Mouse (Mus musculus) kidney, embryonic 15.5 days (tissue): ENCODE results near the gene Spem1. TPM values are rescaled to one million over a fixed set of nuclear protein-coding genes. Genes with fewer than 3 reads are reported as not detected.
"Not testable (repeated sequence)": the region's sequence is repeated elsewhere in the genome, so short reads cannot be mapped to it uniquely, and the experiment has no call there.

Experiments
- ATAC-seq: fragments of 200-750 bp; cut with Nextera tagmentation; replicated peaks from 2 replicates; pipeline ENCODE4 v1.8.0; 2017; ENCODE audit warnings: moderate TSS enrichment; ENCODE audit not compliant: low FRiP score
- H3K27ac ChIP-seq: fragments of 300-500 bp; sonication (generic); 2 replicates; pipeline ENCODE4 v1.5.1; 2015; ENCODE audit warnings: mild to moderate bottlenecking, inconsistent platforms
- H3K27me3 ChIP-seq: fragments of 300-500 bp; sonication (generic); 2 replicates; pipeline ENCODE4 v1.6.1; 2015; ENCODE audit warnings: inconsistent platforms
- H3K36me3 ChIP-seq: fragments of 300-500 bp; sonication (generic); 2 replicates; pipeline ENCODE4 v1.6.1; 2015; ENCODE audit warnings: inconsistent platforms
- H3K4me1 ChIP-seq: fragments of 300-500 bp; sonication (generic); 2 replicates; pipeline ENCODE4 v1.6.1; 2015; ENCODE audit warnings: inconsistent platforms
- H3K4me2 ChIP-seq: fragments of 300-500 bp; sonication (generic); 2 replicates; pipeline ENCODE4 v1.6.1; 2015; ENCODE audit warnings: moderate library complexity, mild to moderate bottlenecking, inconsistent platforms
- H3K4me3 ChIP-seq: fragments of 300-500 bp; sonication (generic); replicated peaks from 2 replicates; pipeline ENCODE4 v1.5.1; 2015; ENCODE audit warnings: mild to moderate bottlenecking, inconsistent platforms
- H3K9ac ChIP-seq: fragments of 300-500 bp; sonication (generic); 2 replicates; pipeline ENCODE4 v1.6.1; 2015; ENCODE audit warnings: mild to moderate bottlenecking, inconsistent platforms
- H3K9me3 ChIP-seq: fragments of 300-500 bp; sonication (generic); replicated peaks from 2 replicates; pipeline ENCODE4 v1.6.1; 2016; ENCODE audit warnings: inconsistent platforms
- WGBS: fragments of 180-500 bp; shearing (Covaris S2); methylation state at CpG from one replicate; pipeline ENCODE4 v1.1.7; 2015; ENCODE audit warnings: mixed read lengths; 5-methylcytosine and 5-hydroxymethylcytosine counted together
- polyA plus RNA-seq: library from polyadenylated mRNA; unstranded; fragments of >200 nt; fragmentation: Nextera tagmentation; extraction: Ambion mirVana; gene quantifications from 2 replicates; pipeline ENCODE4 v1.2.1, GENCODE M21; 2015

Spem1 gene
- 0.14 and 0.32 TPM in 2 replicates for polyA plus RNA-seq

DNA sequence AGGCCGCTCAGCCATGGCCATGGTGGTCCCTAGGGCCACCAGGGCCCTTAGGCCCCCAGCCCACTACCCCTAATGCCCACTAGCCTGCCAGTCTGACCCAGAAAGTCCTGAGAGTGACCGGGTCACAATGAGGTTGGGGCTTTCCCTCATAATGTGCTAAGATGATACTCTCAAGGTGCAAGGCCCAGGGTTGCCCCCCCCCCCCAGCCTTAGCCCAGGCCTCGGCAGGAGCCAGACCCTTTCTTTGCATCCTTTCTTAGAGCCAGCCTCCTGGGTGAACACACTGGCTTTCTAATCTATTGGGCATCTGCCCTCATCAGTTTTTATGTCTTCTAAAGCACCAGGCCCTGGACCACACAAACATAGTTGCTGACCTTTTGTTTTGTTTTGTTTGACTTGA is at the start of gene Spem1:
Gene Spem1, minus strand, starts transcription at position 101 of the 400 bp plus-strand sequence.
- no peak within 1 kb of the TSS for H3K4me2 ChIP-seq
- no peaks in the 10 kb centered on the region for H3K27me3 ChIP-seq
- H3K9ac ChIP-seq, result no peak within 1 kb of the TSS
- no peaks in the 10 kb centered on the region for H3K4me1 ChIP-seq
- no peak within 1 kb of the TSS for H3K4me3 ChIP-seq
- no peak for ATAC-seq
- 0 out of 2 replicates have a peak, but pooled peaks cover 4% of the 10 kb centered on the region for H3K9me3 ChIP-seq
- H3K36me3 ChIP-seq, result peaks cover 30% of the 10 kb centered on the region
- 84% methylated on average over 3 of the region's 3 CpGs for WGBS
- no peak within 1 kb of the TSS for H3K27ac ChIP-seq

DNA sequence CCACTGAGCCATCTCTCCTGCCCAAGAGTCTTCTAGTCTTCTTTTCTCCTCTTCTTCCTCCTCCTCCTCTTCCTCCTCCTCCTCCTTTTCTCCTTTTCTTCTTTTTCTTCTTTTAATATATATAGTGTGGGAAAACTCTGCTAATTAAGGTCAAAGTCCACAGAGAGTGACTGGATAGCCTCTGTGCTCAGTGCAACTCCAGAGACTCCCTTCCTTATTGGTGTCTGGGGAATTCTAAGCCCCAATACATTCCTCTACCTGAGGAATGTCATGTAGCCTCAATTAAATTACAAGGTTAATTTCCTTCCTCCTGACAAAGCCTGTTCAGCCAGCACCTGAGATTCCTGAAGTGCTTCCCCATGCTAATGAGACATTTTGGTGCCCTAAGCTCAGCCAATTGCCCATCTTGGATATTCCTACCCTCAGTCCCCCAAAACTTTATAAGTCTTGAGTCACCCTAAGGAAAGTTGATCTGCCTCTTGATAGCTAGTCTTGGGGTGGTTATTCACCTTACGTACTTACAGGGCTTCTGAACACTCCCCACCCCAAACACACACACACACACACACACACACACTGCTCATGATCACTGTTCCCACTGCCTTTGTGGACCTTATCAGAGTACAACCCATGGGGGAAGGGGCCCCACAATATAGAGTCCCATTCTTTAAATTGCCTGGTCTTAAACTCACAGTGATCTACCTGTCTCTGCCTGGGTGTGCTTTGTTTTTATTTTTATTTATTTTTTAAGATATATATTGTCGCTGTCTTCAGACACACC is 48.5 kb upstream of the Spem1 start:
- no peak for ATAC-seq
- no peak overlapping the region for H3K4me3 ChIP-seq
- 91% methylated on average over 2 of the region's 2 CpGs for WGBS
- no peak overlapping the region for H3K27ac ChIP-seq
- no peaks in the 10 kb centered on the region for H3K36me3 ChIP-seq
- no peaks in the 10 kb centered on the region for H3K4me1 ChIP-seq
- no peaks in the 10 kb centered on the region for H3K27me3 ChIP-seq
- no peaks in the 10 kb centered on the region for H3K9me3 ChIP-seq
- H3K9ac ChIP-seq, result no peak overlapping the region
- no peak overlapping the region for H3K4me2 ChIP-seq

DNA sequence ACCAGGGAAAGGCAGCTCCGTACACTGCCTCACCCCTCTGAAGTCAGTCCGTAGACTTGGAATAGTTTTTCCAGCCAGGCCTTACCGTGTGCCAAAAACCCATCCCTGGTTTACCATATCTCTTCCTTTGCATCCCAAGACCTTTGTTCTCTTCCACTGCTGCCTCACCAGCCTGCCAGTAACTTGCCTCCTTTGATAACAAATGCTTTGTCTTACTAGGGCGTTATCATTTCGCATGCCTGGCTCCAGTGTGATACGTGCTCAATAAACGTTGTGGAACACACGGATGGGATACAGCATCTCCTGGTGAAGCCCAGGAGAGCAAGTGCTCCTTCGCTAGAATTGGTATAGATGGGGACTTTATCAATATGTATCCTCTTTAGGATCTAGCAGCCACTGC is 45.4 kb upstream of the Spem1 start:
- Histone ChIP-seq H3K4me2 (no peak overlapping the region), H3K9ac (no peak overlapping the region), H3K9me3 (no peaks in the 10 kb centered on the region), H3K4me1 (no peaks in the 10 kb centered on the region; the same call in 1 of the 2 replicates), H3K36me3 (no peaks in the 10 kb centered on the region), H3K27me3 (no peaks in the 10 kb centered on the region), H3K4me3 (no peak overlapping the region), H3K27ac (no peak overlapping the region)
- WGBS, result 74% methylated on average over 9 of the region's 9 CpGs
- no peak for ATAC-seq

DNA sequence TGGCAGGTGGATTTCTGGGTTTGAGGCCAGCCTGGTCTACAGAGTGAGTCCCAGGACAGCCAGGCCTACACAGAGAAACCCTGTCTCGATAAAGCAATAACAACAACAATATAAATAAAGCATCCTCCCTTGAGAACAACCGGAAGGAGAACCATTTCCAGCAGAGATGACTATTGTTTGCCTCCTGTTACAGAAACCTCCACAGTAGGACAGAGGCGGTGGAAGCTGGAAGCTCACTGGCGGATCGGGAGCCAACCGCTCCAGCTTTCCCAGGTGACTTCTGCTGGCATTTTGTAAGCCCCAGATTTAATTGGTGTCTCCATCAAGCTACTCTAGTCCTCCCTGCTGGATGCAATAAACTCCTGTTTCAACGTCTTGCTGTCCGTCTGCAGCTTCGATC is 43.6 kb upstream of the Spem1 start:
- Histone ChIP-seq H3K9me3 (no peaks in the 10 kb centered on the region), H3K36me3 (no peaks in the 10 kb centered on the region), H3K4me1 (no peaks in the 10 kb centered on the region; the same call in 1 of the 2 replicates), H3K27me3 (no peaks in the 10 kb centered on the region), H3K9ac (no peak overlapping the region), H3K27ac (no peak overlapping the region), H3K4me3 (no peak overlapping the region), H3K4me2 (no peak overlapping the region)
- 82% methylated on average over 9 of the region's 9 CpGs for WGBS
- ATAC-seq, result no peak

DNA sequence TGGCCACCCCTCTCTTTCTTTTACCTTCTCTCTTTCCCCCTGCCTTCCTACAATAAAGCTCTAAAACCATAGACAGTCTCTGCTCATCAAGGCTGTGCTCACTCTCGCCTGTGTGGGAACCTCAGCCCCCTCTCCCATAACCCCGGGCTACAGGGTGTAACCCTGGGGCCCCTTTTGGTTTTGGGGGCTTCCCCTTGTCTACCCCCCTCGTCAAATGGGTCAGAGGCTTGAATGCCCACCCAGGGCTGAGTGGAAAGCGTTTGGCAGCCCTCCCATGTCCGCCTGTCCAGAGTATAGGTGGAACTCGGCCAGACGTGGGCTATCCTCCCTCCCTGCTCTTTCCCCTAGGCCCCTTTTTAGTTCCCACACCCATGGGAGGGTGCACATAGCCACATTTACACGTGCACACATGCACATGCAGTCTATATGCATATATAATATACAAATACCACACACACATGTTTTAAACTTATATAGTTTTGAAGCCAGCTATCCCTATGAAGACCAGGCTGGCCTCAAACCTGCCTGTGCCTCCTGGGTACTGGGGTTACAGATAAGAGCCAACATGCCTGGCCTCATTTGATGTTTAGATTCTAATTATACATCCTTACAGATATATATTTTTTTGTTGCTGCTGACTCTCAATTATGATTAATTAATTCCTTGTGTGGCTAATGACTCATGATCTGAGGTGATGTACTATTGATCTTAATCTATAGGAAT is 42.3 kb upstream of the Spem1 start:
- Histone ChIP-seq H3K27me3 (peaks cover 6% of the 10 kb centered on the region; the same call in 1 of the 2 replicates), H3K4me2 (no peak overlapping the region), H3K9ac (no peak overlapping the region), H3K27ac (no peak overlapping the region), H3K4me3 (no peak overlapping the region), H3K36me3 (no peaks in the 10 kb centered on the region), H3K4me1 (no peaks in the 10 kb centered on the region; the same call in 1 of the 2 replicates), H3K9me3 (no peaks in the 10 kb centered on the region)
- 39% methylated on average over 8 of the region's 8 CpGs for WGBS
- ATAC-seq, result no peak

DNA sequence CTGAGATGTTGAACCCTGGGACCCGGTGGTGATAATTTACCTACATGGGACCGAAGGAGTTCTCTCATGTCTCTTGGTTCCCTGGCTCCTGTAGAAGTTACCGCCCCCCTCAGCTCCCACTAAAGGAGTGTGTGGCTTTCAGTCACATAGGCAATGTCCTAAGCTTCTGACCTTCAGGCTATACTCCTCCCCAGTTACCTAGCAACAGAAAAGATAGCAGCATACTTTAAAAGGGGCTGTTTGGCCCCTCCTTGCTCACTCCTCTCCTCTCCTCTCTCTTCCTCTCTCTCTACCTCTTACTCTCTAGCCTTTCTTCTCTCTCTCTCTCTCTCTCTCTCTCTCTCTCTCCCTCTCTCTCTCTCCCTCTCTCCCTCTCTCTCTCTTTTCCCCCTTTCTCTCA is 41.7 kb upstream of the Spem1 start:
- not testable (repeated sequence) for H3K4me1 ChIP-seq, H3K9ac ChIP-seq, H3K4me2 ChIP-seq, H3K9me3 ChIP-seq, ATAC-seq, H3K36me3 ChIP-seq, H3K27ac ChIP-seq, H3K4me3 ChIP-seq
- WGBS, result 52% methylated on average over 3 of the region's 3 CpGs
- H3K27me3 ChIP-seq, result peaks cover 12% of the 10 kb centered on the region

DNA sequence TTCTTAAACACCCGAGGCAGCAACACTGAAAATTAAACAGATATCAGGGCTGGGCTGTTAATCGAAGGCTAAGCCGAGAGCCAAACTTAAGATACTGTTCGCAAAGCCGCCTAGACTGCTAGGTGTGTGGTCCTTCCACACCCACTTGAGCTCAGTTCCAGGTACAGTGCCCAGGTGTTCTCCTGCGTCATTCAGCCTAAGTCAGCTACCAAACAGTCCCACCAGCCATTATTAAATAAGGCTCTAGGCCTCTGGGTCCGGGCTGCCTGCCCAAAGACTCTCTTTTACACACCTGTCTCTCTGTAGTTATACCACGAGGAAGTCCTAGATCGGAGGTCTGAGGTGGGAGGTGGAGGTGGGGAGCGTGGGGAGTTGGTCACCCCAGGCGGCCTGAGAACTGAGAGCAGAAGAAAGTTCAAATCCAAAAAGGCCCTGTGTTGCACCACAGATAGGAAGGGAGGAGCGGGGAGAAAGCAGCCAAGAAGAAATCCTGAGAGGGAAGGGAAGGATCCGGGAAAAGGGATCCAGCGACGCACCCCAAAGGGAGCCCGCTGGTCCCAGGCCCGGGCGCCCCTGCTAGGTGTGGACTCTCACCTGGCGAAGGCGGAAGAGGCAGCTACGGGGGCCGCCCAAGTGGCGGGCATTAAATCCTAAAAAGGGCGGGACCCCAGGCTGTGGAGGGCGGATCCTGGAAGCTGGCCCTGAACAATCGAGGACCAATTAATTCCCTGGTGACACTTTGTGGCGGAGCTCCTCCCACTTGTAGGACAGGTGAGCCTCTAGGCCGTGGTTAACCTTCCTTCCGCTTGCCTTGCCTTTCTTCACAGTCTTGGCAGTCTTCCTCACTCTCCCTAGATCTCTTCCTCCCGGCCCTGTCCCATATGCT is 36.4 kb upstream of the Spem1 start, which contains the start of gene Tnk1:
Gene Tnk1, minus strand, starts transcription at position 618 of the 886 bp plus-strand sequence.
- ATAC-seq, result peak; percentile 61
- Histone ChIP-seq H3K4me3 (peak within 1 kb of the TSS; percentile 38), H3K4me2 (peak within 1 kb of the TSS; percentile 51), H3K9me3 (no peaks in the 10 kb centered on the region), H3K9ac (peak within 1 kb of the TSS; percentile 39; the same call in 1 of the 2 replicates), H3K27me3 (peaks cover 23% of the 10 kb centered on the region), H3K36me3 (no peaks in the 10 kb centered on the region), H3K4me1 (peaks cover 23% of the 10 kb centered on the region), H3K27ac (peak within 1 kb of the TSS; percentile 41)
- WGBS, result 19% methylated on average over 30 of the region's 30 CpGs

DNA sequence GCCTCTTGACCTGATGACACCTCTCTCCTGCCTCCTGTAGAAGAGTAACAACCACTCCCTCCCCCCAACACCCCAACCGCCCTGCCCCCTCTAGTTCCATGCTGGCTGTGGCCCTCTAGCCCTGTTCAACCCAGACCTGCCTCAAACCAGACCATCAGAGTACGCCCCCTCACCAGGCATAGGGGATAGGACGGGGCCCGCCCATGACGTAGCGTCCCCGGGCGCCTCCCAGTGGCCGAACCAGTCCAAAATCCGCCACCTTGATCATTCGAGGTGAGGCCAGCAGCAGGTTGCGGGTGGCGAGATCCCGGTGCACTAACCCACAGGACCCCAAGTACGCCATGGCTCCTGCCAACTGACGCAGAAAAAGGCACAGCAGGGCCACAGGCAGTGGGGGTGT is 33.4 kb upstream of the Spem1 start:
- Histone ChIP-seq H3K4me3 (no peak overlapping the region), H3K4me2 (peak overlapping the region; percentile 39), H3K9me3 (no peaks in the 10 kb centered on the region), H3K9ac (no peak overlapping the region), H3K27ac (0 out of 2 replicates have a peak overlapping the region, but pooled peaks have one; percentile 7), H3K36me3 (peaks cover 25% of the 10 kb centered on the region), H3K4me1 (peaks cover 28% of the 10 kb centered on the region), H3K27me3 (peaks cover 23% of the 10 kb centered on the region)
- WGBS, result 27% methylated on average over 16 of the region's 16 CpGs
- peak; percentile 77 for ATAC-seq

DNA sequence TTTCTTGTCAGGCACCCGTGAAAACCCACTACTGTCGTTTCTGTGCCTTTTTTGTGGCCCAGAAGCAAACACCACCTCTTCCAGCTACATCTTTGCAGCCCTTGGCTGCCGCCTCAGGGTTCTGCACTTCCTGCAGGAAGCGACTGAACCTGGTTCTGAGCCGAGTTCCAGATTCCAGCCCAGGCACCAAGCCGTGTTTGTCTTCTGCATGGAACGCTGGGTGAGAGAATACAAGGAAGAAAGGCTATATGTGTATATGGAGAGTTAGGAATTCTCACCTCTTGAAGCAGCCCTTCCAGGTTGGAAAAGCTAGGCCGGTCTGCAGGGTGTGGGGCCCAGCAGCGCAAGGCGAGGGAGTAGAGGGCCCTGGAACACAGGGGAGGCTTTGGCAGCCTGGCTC is 32.7 kb upstream of the Spem1 start:
- WGBS, result 82% methylated on average over 10 of the region's 10 CpGs
- no peaks in the 10 kb centered on the region for H3K9me3 ChIP-seq
- H3K4me2 ChIP-seq, result no peak overlapping the region
- H3K27me3 ChIP-seq, result peaks cover 20% of the 10 kb centered on the region
- H3K4me3 ChIP-seq, result no peak overlapping the region
- peaks cover 31% of the 10 kb centered on the region for H3K36me3 ChIP-seq
- no peak for ATAC-seq
- H3K27ac ChIP-seq, result no peak overlapping the region
- no peak overlapping the region for H3K9ac ChIP-seq
- H3K4me1 ChIP-seq, result peaks cover 28% of the 10 kb centered on the region

DNA sequence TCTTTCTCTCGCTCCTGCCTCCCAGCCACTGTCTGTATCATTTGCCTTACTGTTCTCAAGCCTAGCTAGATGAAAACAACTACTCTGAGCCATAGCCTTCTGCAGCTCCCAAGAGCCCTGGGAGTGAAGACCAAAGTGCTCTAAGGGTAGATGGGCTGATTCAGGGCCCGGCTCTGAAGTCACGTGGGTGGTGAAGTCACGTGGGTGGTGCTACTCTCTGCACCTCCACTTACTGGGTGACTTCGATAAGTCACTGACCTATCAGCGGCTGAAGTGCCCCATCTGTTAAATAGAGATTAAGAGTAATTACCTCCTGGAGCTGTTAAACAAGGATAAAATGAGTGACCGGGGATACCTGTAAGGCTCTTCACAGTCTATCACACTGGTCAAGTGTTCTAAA is 32.0 kb upstream of the Spem1 start:
- Histone ChIP-seq H3K9ac (no peak overlapping the region), H3K9me3 (no peaks in the 10 kb centered on the region), H3K27me3 (peaks cover 13% of the 10 kb centered on the region), H3K4me3 (no peak overlapping the region), H3K4me2 (no peak overlapping the region), H3K36me3 (peaks cover 38% of the 10 kb centered on the region), H3K27ac (0 out of 2 replicates have a peak overlapping the region, but pooled peaks have one; percentile 18), H3K4me1 (peaks cover 27% of the 10 kb centered on the region)
- 0 out of 2 replicates have a peak, but pooled peaks have one; percentile 42 for ATAC-seq
- WGBS, result 62% methylated on average over 7 of the region's 7 CpGs

DNA sequence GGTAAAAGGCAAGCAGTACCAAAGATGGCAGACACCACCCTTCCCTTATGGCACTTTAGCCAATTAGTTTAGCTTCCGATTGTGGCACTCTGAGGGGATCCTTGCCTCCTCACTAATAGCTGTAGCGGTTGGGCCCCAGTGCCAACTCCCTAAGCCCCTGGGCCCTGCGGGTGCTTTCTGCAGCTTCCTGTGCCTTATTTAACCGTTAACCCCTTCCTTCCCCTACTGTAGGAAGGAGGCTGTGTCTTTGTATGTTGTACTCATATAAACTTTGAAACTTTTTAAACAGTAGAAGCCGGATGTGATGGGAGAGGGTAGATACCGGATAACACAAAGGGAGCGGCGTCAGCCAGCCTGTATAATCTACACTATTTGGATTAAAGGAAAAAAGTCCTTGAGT is 28.8 kb upstream of the Spem1 start:
- 76% methylated on average over 8 of the region's 8 CpGs for WGBS
- peaks cover 52% of the 10 kb centered on the region for H3K36me3 ChIP-seq
- ATAC-seq, result no peak
- no peaks in the 10 kb centered on the region for H3K9me3 ChIP-seq
- no peak overlapping the region for H3K4me3 ChIP-seq
- H3K27me3 ChIP-seq, result no peaks in the 10 kb centered on the region
- H3K27ac ChIP-seq, result no peak overlapping the region
- H3K4me2 ChIP-seq, result no peak overlapping the region
- peaks cover 42% of the 10 kb centered on the region for H3K4me1 ChIP-seq
- no peak overlapping the region for H3K9ac ChIP-seq
